Mouse (Mus musculus) liver, embryonic 16.5 days (tissue): ENCODE results near the gene Lrrtm3. TPM values are rescaled to one million over a fixed set of nuclear protein-coding genes. Genes with fewer than 3 reads are reported as not detected.

ENCODE experiments used
- ATAC-seq: fragments of 200-750 bp; cut with Nextera tagmentation; 2 replicates; pipeline ENCODE4 v1.8.0; 2017; ENCODE audit warnings: low read depth, mild to moderate bottlenecking, moderate number of reproducible peaks, moderate library complexity
- H3K27ac ChIP-seq: fragments of 300-500 bp; sonication (generic); 2 replicates; pipeline ENCODE4 v1.5.1; 2014; ENCODE audit warnings: mild to moderate bottlenecking, low read length
- H3K27me3 ChIP-seq: fragments of 300-500 bp; sonication (generic); 2 replicates; pipeline ENCODE4 v1.6.1; 2014; ENCODE audit warnings: low read depth, low read length, mixed read lengths; ENCODE audit not compliant: control insufficient read depth, insufficient read depth
- H3K36me3 ChIP-seq: fragments of 300-500 bp; sonication (generic); 2 replicates; pipeline ENCODE4 v1.6.1; 2014; ENCODE audit warnings: mild to moderate bottlenecking; ENCODE audit not compliant: control insufficient read depth, insufficient read depth
- H3K4me1 ChIP-seq: fragments of 300-500 bp; sonication (generic); 2 replicates; pipeline ENCODE4 v1.6.1; 2014; ENCODE audit warnings: low read depth, low read length, mixed read lengths; ENCODE audit not compliant: control insufficient read depth
- H3K4me2 ChIP-seq: fragments of 300-500 bp; sonication (generic); 2 replicates; pipeline ENCODE4 v1.6.1; 2014; ENCODE audit warnings: low read depth, low read length, mixed read lengths
- H3K4me3 ChIP-seq: fragments of 300-500 bp; sonication (generic); 2 replicates; pipeline ENCODE4 v1.5.1; 2014; ENCODE audit warnings: low read depth, mild to moderate bottlenecking, low read length
- H3K9ac ChIP-seq: fragments of 300-500 bp; sonication (generic); 2 replicates; pipeline ENCODE4 v1.6.1; 2014; ENCODE audit warnings: low read depth, low read length
- H3K9me3 ChIP-seq: fragments of 300-500 bp; sonication (generic); replicated peaks from 2 replicates; pipeline ENCODE4 v1.6.1; 2016; ENCODE audit warnings: low read length; ENCODE audit not compliant: control insufficient read depth
- WGBS: fragments of 180-500 bp; shearing (Covaris S2); extraction: QIAGEN DNeasy Blood & Tissue Kit; methylation state at CpG from one replicate; pipeline ENCODE4 v1.1.7; 2014; ENCODE audit not compliant: insufficient replicate concordance; 5-methylcytosine and 5-hydroxymethylcytosine counted together
- polyA plus RNA-seq: library from polyadenylated mRNA; unstranded; fragments of >200 nt; fragmentation: Nextera tagmentation; extraction: Ambion mirVana; gene quantifications from 2 replicates; pipeline ENCODE4 v1.2.1, GENCODE M21; 2015

Gene Lrrtm3
- polyA plus RNA-seq, 1 experiment from 2014 or later, result not detected

GRCm38 (mm10) chr10:64001996-64002395 lies 88.1 kb downstream of the Lrrtm3 start:
- Histone ChIP-seq H3K9ac (no peak overlapping the region), H3K4me2 (no peak overlapping the region), H3K9me3 (no peaks in the 10 kb centered on the region; the same call in 1 of the 2 replicates), H3K4me3 (no peak overlapping the region), H3K4me1 (no peaks in the 10 kb centered on the region), H3K36me3 (no peaks in the 10 kb centered on the region), H3K27me3 (no peaks in the 10 kb centered on the region), H3K27ac (no peak overlapping the region)
- ATAC-seq, result no peak
- WGBS, result 65% methylated on average over 9 of the region's 9 CpGs

- ATAC-seq, result no peak
- WGBS, result 66% methylated on average over 6 of the region's 6 CpGs
Observed at GRCm38 (mm10) chr10:64001531-64001930, 88.5 kb downstream of the Lrrtm3 start.

GRCm38 (mm10) chr10:63994251-63994650 lies 95.8 kb downstream of the Lrrtm3 start:
- no peak for ATAC-seq
- H3K36me3 ChIP-seq, result no peaks in the 10 kb centered on the region
- no peaks in the 10 kb centered on the region for H3K4me1 ChIP-seq
- H3K9me3 ChIP-seq, result no peaks in the 10 kb centered on the region
- H3K4me2 ChIP-seq, result no peak overlapping the region
- H3K27ac ChIP-seq, result no peak overlapping the region
- H3K4me3 ChIP-seq, result no peak overlapping the region
- WGBS, result 62% methylated on average over 5 of the region's 5 CpGs
- no peak overlapping the region for H3K9ac ChIP-seq
- no peaks in the 10 kb centered on the region for H3K27me3 ChIP-seq

More at GRCm38 (mm10) chr10:64001531-64001930, 88.5 kb downstream of the Lrrtm3 start:
- Histone ChIP-seq H3K4me2 (no peak overlapping the region), H3K9me3 (no peaks in the 10 kb centered on the region; the same call in 1 of the 2 replicates), H3K9ac (no peak overlapping the region), H3K27me3 (no peaks in the 10 kb centered on the region), H3K27ac (no peak overlapping the region), H3K4me3 (no peak overlapping the region), H3K36me3 (no peaks in the 10 kb centered on the region), H3K4me1 (no peaks in the 10 kb centered on the region)

- Histone ChIP-seq H3K4me3 (no peak overlapping the region), H3K4me1 (no peaks in the 10 kb centered on the region)
- WGBS, result 38% methylated on average over 4 of the region's 4 CpGs
Observed at GRCm38 (mm10) chr10:63985576-63985975, 104.5 kb downstream of the Lrrtm3 start.

GRCm38 (mm10) chr10:63979410-63979809 lies 110.7 kb downstream of the Lrrtm3 start:
- no peaks in the 10 kb centered on the region for H3K4me1 ChIP-seq
- WGBS, result 60% methylated on average over 2 of the region's 2 CpGs
- no peaks in the 10 kb centered on the region for H3K36me3 ChIP-seq
- H3K27ac ChIP-seq, result no peak overlapping the region
- H3K4me2 ChIP-seq, result no peak overlapping the region
- H3K9me3 ChIP-seq, result no peaks in the 10 kb centered on the region
- H3K4me3 ChIP-seq, result no peak overlapping the region
- H3K9ac ChIP-seq, result no peak overlapping the region
- no peak for ATAC-seq
- H3K27me3 ChIP-seq, result no peaks in the 10 kb centered on the region

More at GRCm38 (mm10) chr10:63985576-63985975, 104.5 kb downstream of the Lrrtm3 start:
- Histone ChIP-seq H3K4me2 (no peak overlapping the region), H3K27me3 (no peaks in the 10 kb centered on the region), H3K9me3 (no peaks in the 10 kb centered on the region), H3K36me3 (no peaks in the 10 kb centered on the region), H3K9ac (no peak overlapping the region), H3K27ac (no peak overlapping the region)
- ATAC-seq, result no peak

GRCm38 (mm10) chr10:63978969-63979368 lies 111.1 kb downstream of the Lrrtm3 start:
- Histone ChIP-seq H3K36me3 (no peaks in the 10 kb centered on the region), H3K27ac (no peak overlapping the region), H3K9ac (no peak overlapping the region), H3K4me1 (no peaks in the 10 kb centered on the region), H3K27me3 (no peaks in the 10 kb centered on the region), H3K4me2 (no peak overlapping the region), H3K9me3 (no peaks in the 10 kb centered on the region), H3K4me3 (no peak overlapping the region)
- ATAC-seq, result no peak
- 54% methylated on average over 5 of the region's 5 CpGs for WGBS

GRCm38 (mm10) chr10:63978535-63978934 lies 111.5 kb downstream of the Lrrtm3 start:
- H3K4me1 ChIP-seq, result no peaks in the 10 kb centered on the region
- H3K9me3 ChIP-seq, result no peaks in the 10 kb centered on the region
- no peak overlapping the region for H3K4me3 ChIP-seq
- no peak for ATAC-seq
- no peaks in the 10 kb centered on the region for H3K36me3 ChIP-seq
- no peak overlapping the region for H3K4me2 ChIP-seq
- no peaks in the 10 kb centered on the region for H3K27me3 ChIP-seq
- 41% methylated on average over 3 of the region's 3 CpGs for WGBS
- no peak overlapping the region for H3K27ac ChIP-seq
- H3K9ac ChIP-seq, result no peak overlapping the region

GRCm38 (mm10) chr10:63978101-63978500 lies 112.0 kb downstream of the Lrrtm3 start:
- WGBS, result 48% methylated on average over 11 of the region's 11 CpGs
- Histone ChIP-seq H3K4me2 (no peak overlapping the region), H3K9me3 (no peaks in the 10 kb centered on the region), H3K9ac (no peak overlapping the region), H3K4me3 (no peak overlapping the region), H3K27ac (no peak overlapping the region), H3K27me3 (no peaks in the 10 kb centered on the region), H3K36me3 (no peaks in the 10 kb centered on the region), H3K4me1 (no peaks in the 10 kb centered on the region)
- no peak for ATAC-seq

- no peaks in the 10 kb centered on the region for H3K36me3 ChIP-seq
- no peaks in the 10 kb centered on the region for H3K4me1 ChIP-seq
- no peaks in the 10 kb centered on the region for H3K9me3 ChIP-seq
- ATAC-seq, result no peak
- no peak overlapping the region for H3K4me2 ChIP-seq
- no peak overlapping the region for H3K27ac ChIP-seq
- no peaks in the 10 kb centered on the region for H3K27me3 ChIP-seq
- no peak overlapping the region for H3K9ac ChIP-seq
- H3K4me3 ChIP-seq, result no peak overlapping the region
- 53% methylated on average over 2 of the region's 2 CpGs for WGBS
Observed at GRCm38 (mm10) chr10:63972300-63972699, 117.8 kb downstream of the Lrrtm3 start.
